Mouse (Mus musculus) megakaryocyte, embryonic 14.5 days (primary cell): ENCODE results near the gene Hist3h2a. TPM values are rescaled to one million over a fixed set of nuclear protein-coding genes. Genes with fewer than 3 reads are reported as not detected.

ENCODE experiments used
- H3K27me3 ChIP-seq: replicated peaks from 2 replicates; pipeline ENCODE3; 2012; ENCODE audit warnings: inconsistent platforms
- H3K36me3 ChIP-seq: replicated peaks from 2 replicates; pipeline ENCODE3; 2012; ENCODE audit warnings: low read length, inconsistent platforms, mixed read lengths
- H3K4me1 ChIP-seq: 2 replicates; pipeline ENCODE4 v1.6.1; 2012; ENCODE audit warnings: inconsistent platforms
- H3K4me3 ChIP-seq: replicated peaks from 2 replicates; pipeline ENCODE3; 2012; ENCODE audit warnings: moderate library complexity, mild to moderate bottlenecking, inconsistent platforms
- H3K9me3 ChIP-seq: 2 replicates; pipeline ENCODE4 v1.6.1; 2012; ENCODE audit warnings: inconsistent platforms
- FLI1 ChIP-seq: IDR thresholded peaks from 2 replicates; pipeline ENCODE4 v1.6.1; 2012; ENCODE audit warnings: low read length, inconsistent platforms, mixed read lengths
- GATA1 ChIP-seq: IDR thresholded peaks from 3 replicates; pipeline ENCODE4 v1.6.1; 2012; ENCODE audit warnings: mixed read lengths, low read length, inconsistent platforms, borderline replicate concordance
- polyA plus RNA-seq: library from polyadenylated mRNA; stranded (reverse); fragments of >175 nt; gene quantifications from 2 replicates; pipeline ENCODE4 v1.2.3, GENCODE M21; 2012; ENCODE audit warnings: low replicate concordance; ENCODE audit not compliant: insufficient read depth

The Hist3h2a gene
- polyA plus RNA-seq, 1 experiment = 16.9 TPM

GRCm38 (mm10) chr11:58978706-58979030, 24.2 kb downstream of the Hist3h2a start:
- TF ChIP-seq GATA1 (no peak), FLI1 (no peak)

GRCm38 (mm10) chr11:58979183-58979582, 24.7 kb downstream of the Hist3h2a start:
- Histone ChIP-seq H3K27me3 (no peaks in the 10 kb centered on the region), H3K4me1 (peaks cover 64% of the 10 kb centered on the region), H3K4me3 (peak overlapping the region; percentile 98), H3K9me3 (no peaks in the 10 kb centered on the region), H3K36me3 (peaks cover 45% of the 10 kb centered on the region)
- TF ChIP-seq FLI1 (no peak), GATA1 (no peak)

More at GRCm38 (mm10) chr11:58978706-58979030, 24.2 kb downstream of the Hist3h2a start:
- Histone ChIP-seq H3K36me3 (peaks cover 40% of the 10 kb centered on the region), H3K27me3 (no peaks in the 10 kb centered on the region), H3K4me1 (peaks cover 64% of the 10 kb centered on the region), H3K4me3 (peak overlapping the region; percentile 98), H3K9me3 (no peaks in the 10 kb centered on the region)

GRCm38 (mm10) chr11:58979661-58980060, 25.2 kb downstream of the Hist3h2a start:
- Histone ChIP-seq H3K27me3 (no peaks in the 10 kb centered on the region), H3K4me3 (peak overlapping the region; percentile 98), H3K4me1 (peaks cover 65% of the 10 kb centered on the region), H3K9me3 (no peaks in the 10 kb centered on the region), H3K36me3 (peaks cover 46% of the 10 kb centered on the region)
- TF ChIP-seq GATA1 (no peak), FLI1 (no peak)

- no peaks in the 10 kb centered on the region for H3K9me3 ChIP-seq
- TF ChIP-seq FLI1 = no peak
- no peak for TF ChIP-seq GATA1
- peak overlapping the region; percentile 98 for H3K4me3 ChIP-seq
- H3K27me3 ChIP-seq = no peaks in the 10 kb centered on the region
- H3K4me1 ChIP-seq = peaks cover 68% of the 10 kb centered on the region
- peaks cover 52% of the 10 kb centered on the region for H3K36me3 ChIP-seq
These were observed 26.0 kb downstream of the Hist3h2a start for GRCm38 (mm10) chr11:58980381-58980990.

- peak overlapping the region; percentile 43 for H3K4me3 ChIP-seq
- no peak for TF ChIP-seq FLI1
- TF ChIP-seq GATA1 = no peak
These were observed 27.3 kb downstream of the Hist3h2a start for GRCm38 (mm10) chr11:58981541-58982447.

GRCm38 (mm10) chr11:58982471-58983097, 28.1 kb downstream of the Hist3h2a start:
- Histone ChIP-seq H3K4me1 (peaks cover 83% of the 10 kb centered on the region), H3K27me3 (no peaks in the 10 kb centered on the region), H3K36me3 (peaks cover 73% of the 10 kb centered on the region), H3K4me3 (no peak overlapping the region), H3K9me3 (no peaks in the 10 kb centered on the region)
- TF ChIP-seq GATA1 (no peak), FLI1 (no peak)

More at GRCm38 (mm10) chr11:58981541-58982447, 27.3 kb downstream of the Hist3h2a start:
- Histone ChIP-seq H3K4me1 (peaks cover 75% of the 10 kb centered on the region), H3K9me3 (no peaks in the 10 kb centered on the region), H3K36me3 (peaks cover 65% of the 10 kb centered on the region), H3K27me3 (no peaks in the 10 kb centered on the region)

- H3K4me1 ChIP-seq = peaks cover 85% of the 10 kb centered on the region
- TF ChIP-seq FLI1 = no peak
- TF ChIP-seq GATA1 = no peak
- H3K9me3 ChIP-seq = no peaks in the 10 kb centered on the region
- H3K4me3 ChIP-seq = no peak overlapping the region
- no peaks in the 10 kb centered on the region for H3K27me3 ChIP-seq
- H3K36me3 ChIP-seq = peaks cover 85% of the 10 kb centered on the region
These were observed 29.3 kb downstream of the Hist3h2a start for GRCm38 (mm10) chr11:58983691-58984341.

- no peaks in the 10 kb centered on the region for H3K27me3 ChIP-seq
- H3K9me3 ChIP-seq = no peaks in the 10 kb centered on the region
- H3K4me3 ChIP-seq = no peak overlapping the region
- peaks cover 85% of the 10 kb centered on the region for H3K4me1 ChIP-seq
- H3K36me3 ChIP-seq = peaks cover 91% of the 10 kb centered on the region
- TF ChIP-seq FLI1 = no peak
These were observed 30.2 kb downstream of the Hist3h2a start for GRCm38 (mm10) chr11:58984657-58985056.

GRCm38 (mm10) chr11:58985299-58985917, 30.9 kb downstream of the Hist3h2a start:
- Histone ChIP-seq H3K4me3 (no peak overlapping the region), H3K4me1 (peaks cover 85% of the 10 kb centered on the region), H3K9me3 (no peaks in the 10 kb centered on the region), H3K36me3 (peaks cover 97% of the 10 kb centered on the region), H3K27me3 (no peaks in the 10 kb centered on the region)
- TF ChIP-seq FLI1 (no peak), GATA1 (no peak)
